Mouse (Mus musculus) lung, adult 10 weeks (tissue): ENCODE results near the gene Cebpz. TPM values are rescaled to one million over a fixed set of nuclear protein-coding genes. Genes with fewer than 3 reads are reported as not detected.

Experiments
- polyA plus RNA-seq: library from polyadenylated mRNA; stranded (reverse); fragments of 350-450 nt; fragmentation: Illumina TruSeq; extraction: RNeasy Lipid Tissue Mini Kit (QIAGEN cat#74804); gene quantifications from one replicate; pipeline ENCODE4 v1.2.3, GENCODE M21; 2014; ENCODE audit warnings: low read depth, low replicate concordance; ENCODE audit not compliant: insufficient read depth

Cebpz gene
- polyA plus RNA-seq: 19.1 TPM

DNA sequence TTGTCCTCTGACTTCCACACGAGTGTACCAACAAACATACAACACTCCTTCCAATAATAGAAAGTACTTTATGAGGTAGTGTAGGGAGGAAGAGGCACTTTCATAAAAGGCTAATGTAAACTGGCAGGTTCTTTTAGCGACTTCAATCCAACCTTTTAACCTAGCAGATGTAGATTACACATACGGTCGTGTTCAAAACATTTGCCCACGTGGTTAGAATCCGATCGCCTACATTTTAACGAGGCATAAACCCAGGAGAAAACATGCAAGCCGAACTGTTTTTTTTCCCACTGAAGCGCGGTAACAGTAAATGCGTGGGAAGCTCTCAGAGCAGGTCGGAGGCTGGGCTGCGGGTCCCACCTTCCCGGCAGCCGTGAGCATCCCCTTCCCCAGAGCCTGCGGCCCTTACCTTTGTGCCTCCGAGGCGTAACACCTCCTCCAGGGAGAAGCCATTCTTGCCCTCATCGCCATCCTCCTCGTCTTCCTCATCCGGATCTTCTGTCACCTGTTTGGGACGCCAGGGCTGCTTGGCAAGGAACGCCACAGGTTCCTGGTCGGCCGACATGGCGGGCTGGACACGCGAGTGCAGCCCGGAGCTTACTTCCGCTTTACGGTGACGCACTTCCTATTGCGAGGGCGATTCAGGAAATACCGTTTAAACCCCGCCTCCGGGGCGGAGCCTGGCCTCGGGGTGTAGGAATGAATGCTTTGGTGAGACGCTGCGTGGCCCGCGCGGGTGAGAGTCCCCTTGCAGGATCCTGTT, at the start of gene Cebpz, which contains the start of gene Ndufaf7:
Gene Cebpz, minus strand, starts transcription at position 601 of the 763 bp plus-strand sequence.
Gene Ndufaf7, plus strand, starts transcription at position 671 of the 763 bp plus-strand sequence.

DNA sequence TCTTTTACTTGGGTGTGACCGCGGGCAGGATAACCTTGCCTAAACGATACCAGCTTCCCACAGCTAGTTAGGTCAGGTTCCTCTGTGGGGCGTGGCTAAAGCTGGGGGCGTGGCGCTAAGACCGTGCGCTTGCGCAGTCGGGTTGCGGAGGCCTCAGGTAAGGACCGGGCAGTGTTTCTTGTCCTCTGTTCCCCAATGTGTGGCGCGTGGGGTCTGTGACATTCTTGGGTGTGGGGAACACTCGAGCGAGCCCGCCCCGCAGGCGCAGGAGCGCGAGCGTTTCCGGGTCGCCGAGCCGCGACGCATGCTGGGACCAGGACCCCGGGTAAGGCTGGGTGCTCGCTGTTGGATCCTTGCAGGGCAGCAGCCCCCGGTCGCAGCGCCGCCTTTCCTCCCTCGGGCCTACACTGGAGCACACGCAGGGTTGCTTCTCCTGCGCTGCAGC, 20.5 kb downstream of the Cebpz start, which contains the start of gene Cebpzos:
Gene Cebpzos, plus strand, starts transcription at position 132 of the 445 bp plus-strand sequence.

GRCm38 (mm10) chr17:78906892-78907291, 30.0 kb downstream of the Cebpz start, which contains the start of gene Sult6b1:
Gene Sult6b1 (minus strand): TSS chr17:78906992.

GRCm38 (mm10) chr17:78882401-78883112, 54.3 kb downstream of the Cebpz start, which contains the start of gene Eif2ak2:
Gene Eif2ak2 (minus strand): TSS chr17:78882573.

Other genes starting within 250 kb of the Cebpz start
- 4.1 TPM for gene Strn, start 199.9 kb downstream of the Cebpz start, polyA plus RNA-seq
- 9.7 TPM for gene Heatr5b, start 101.7 kb downstream of the Cebpz start, polyA plus RNA-seq
- 13.7 TPM for gene Gpatch11, start 101.5 kb downstream of the Cebpz start, polyA plus RNA-seq
- gene Eif2ak2, start 54.5 kb downstream of the Cebpz start, polyA plus RNA-seq: 5.6 TPM
- not detected for gene Sult6b1, start 30.1 kb downstream of the Cebpz start, polyA plus RNA-seq
- 45.2 TPM for gene Cebpzos, start 20.6 kb downstream of the Cebpz start, polyA plus RNA-seq
- 29.8 TPM for gene Ndufaf7, start 70 bp upstream of the Cebpz start, polyA plus RNA-seq
- 18.0 TPM for gene Prkd3, start 83.8 kb upstream of the Cebpz start, polyA plus RNA-seq
- 11.4 TPM for gene Qpct, start 114.8 kb upstream of the Cebpz start, polyA plus RNA-seq